Mouse (Mus musculus): ENCODE measurements around the gene Gm10065. TPM values are rescaled to one million over a fixed set of nuclear protein-coding genes. Genes with fewer than 3 reads are reported as not detected.
"Not testable (repeated sequence)": the region's sequence is repeated elsewhere in the genome, so short reads cannot be mapped to it uniquely, and the experiment has no call there.

The Gm10065 gene
- not detected for polyA plus RNA-seq (2012; fragmentation: generic; extraction: Trizol)

- not testable (repeated sequence) for H3K79me2 ChIP-seq (ENCODE audit: control insufficient read depth, insufficient read depth); H3K4me3 ChIP-seq; H3K4me2 ChIP-seq (ENCODE audit: low read depth); H3ac ChIP-seq (ENCODE audit: control insufficient read depth, insufficient read length); H3K36me3 ChIP-seq (ENCODE audit: control insufficient read depth, insufficient read depth); H3K27me3 ChIP-seq (ENCODE audit: control insufficient read depth, insufficient read depth, insufficient read length)
Measured at GRCm38 (mm10) chr13:21478759-21479670, at the start of gene Gm10065, which contains the start of gene Zkscan4. Gene Gm10065 (minus strand): TSS chr13:21479441. Gene Zkscan4 (plus strand): TSS chr13:21478907.

- H3K36me3 ChIP-seq (ENCODE audit: control insufficient read depth, insufficient read depth) = no peaks in the 10 kb centered on the region
- H3K4me3 ChIP-seq = peak overlapping the region; percentile 39
- H3K79me2 ChIP-seq (ENCODE audit: control insufficient read depth, insufficient read depth) = no peaks in the 10 kb centered on the region
- H3ac ChIP-seq (ENCODE audit: control insufficient read depth, insufficient read length) = no peak overlapping the region
- H3K4me2 ChIP-seq (ENCODE audit: low read depth) = peak overlapping the region; percentile 91
- TF ChIP-seq MAX (IDR thresholded peaks at IDR 0.05; ENCODE audit: low read depth) (no peak), MYOD1 (IDR thresholded peaks at IDR 0.05; ENCODE audit: control insufficient read depth in 1 of 3, insufficient read length in 2 of 3, low read depth in 2 of 3) (peak in 2 of 3 experiments; percentile 23 to 33), POLR2AphosphoS2 (IDR thresholded peaks at IDR 0.05; ENCODE audit: insufficient read length, low read depth) (peak; percentile 74), MYOG (IDR thresholded peaks at IDR 0.05; ENCODE audit: control insufficient read depth in 1 of 3, insufficient read depth in 1 of 3, insufficient read length in 2 of 3, low read depth in 2 of 3) (peak in 1 of 3 experiments; percentile 44), POLR2A (IDR thresholded peaks at IDR 0.05; ENCODE audit: insufficient read length, low read depth) (peak; percentile 74), SRF (IDR thresholded peaks at IDR 0.05; ENCODE audit: control insufficient read depth, insufficient read length, low read depth) (no peak)
- no peaks in the 10 kb centered on the region for H3K27me3 ChIP-seq (ENCODE audit: control insufficient read depth, insufficient read depth, insufficient read length)
Measured at GRCm38 (mm10) chr13:21506221-21506649, 27.0 kb upstream of the Gm10065 start.

GRCm38 (mm10) chr13:21502296-21502695, 23.1 kb upstream of the Gm10065 start:
- Histone ChIP-seq H3K4me2 (ENCODE audit: low read depth) (no peak overlapping the region), H3ac (ENCODE audit: control insufficient read depth, insufficient read length) (no peak overlapping the region), H3K4me3 (no peak overlapping the region), H3K79me2 (ENCODE audit: control insufficient read depth, insufficient read depth) (no peaks in the 10 kb centered on the region), H3K36me3 (ENCODE audit: control insufficient read depth, insufficient read depth) (no peaks in the 10 kb centered on the region), H3K27me3 (ENCODE audit: control insufficient read depth, insufficient read depth, insufficient read length) (no peaks in the 10 kb centered on the region)
- TF ChIP-seq USF1 (IDR thresholded peaks at IDR 0.05; ENCODE audit: low read depth) = no peak
- TF ChIP-seq CEBPB (IDR thresholded peaks at IDR 0.05; ENCODE audit: insufficient read depth, poor library complexity, severe bottlenecking) = no peak
- TF ChIP-seq E2F4 (IDR thresholded peaks at IDR 0.05; ENCODE audit: insufficient read depth) = no peak
- no peak for TF ChIP-seq SRF (IDR thresholded peaks at IDR 0.05; ENCODE audit: control insufficient read depth, insufficient read length, low read depth)
- no peak for TF ChIP-seq MYOG (IDR thresholded peaks at IDR 0.05; ENCODE audit: control insufficient read depth in 1 of 3, insufficient read depth in 1 of 3, insufficient read length in 2 of 3, low read depth in 2 of 3)
- TF ChIP-seq MYOD1 (IDR thresholded peaks at IDR 0.05; ENCODE audit: control insufficient read depth in 1 of 3, insufficient read length in 2 of 3, low read depth in 2 of 3) = no peak
- TF ChIP-seq MAX (IDR thresholded peaks at IDR 0.05; ENCODE audit: low read depth) = no peak
- no peak for TF ChIP-seq TCF12 (IDR thresholded peaks at IDR 0.05; ENCODE audit: insufficient read depth, poor library complexity, severe bottlenecking)
- no peak for TF ChIP-seq REST (IDR thresholded peaks at IDR 0.05; ENCODE audit: insufficient read depth, insufficient read length)
- no peak for TF ChIP-seq TCF3 (IDR thresholded peaks at IDR 0.05; ENCODE audit: insufficient read length, low read depth)
- no peak for TF ChIP-seq POLR2A (IDR thresholded peaks at IDR 0.05; ENCODE audit: insufficient read length, low read depth)
- no peak for TF ChIP-seq POLR2AphosphoS2 (IDR thresholded peaks at IDR 0.05; ENCODE audit: insufficient read length, low read depth)

GRCm38 (mm10) chr13:21501182-21501581, 21.9 kb upstream of the Gm10065 start, which contains the start of gene Gm11273:
Gene Gm11273 (minus strand): TSS chr13:21501418.
- not testable (repeated sequence) for H3K4me3 ChIP-seq; H3K79me2 ChIP-seq (ENCODE audit: control insufficient read depth, insufficient read depth); H3ac ChIP-seq (ENCODE audit: control insufficient read depth, insufficient read length); H3K4me2 ChIP-seq (ENCODE audit: low read depth); H3K36me3 ChIP-seq (ENCODE audit: control insufficient read depth, insufficient read depth); H3K27me3 ChIP-seq (ENCODE audit: control insufficient read depth, insufficient read depth, insufficient read length)

- H3K27me3 ChIP-seq (ENCODE audit: control insufficient read depth, insufficient read depth, insufficient read length) = no peaks in the 10 kb centered on the region
- no peak for TF ChIP-seq USF1 (IDR thresholded peaks at IDR 0.05; ENCODE audit: low read depth)
- no peak for TF ChIP-seq MYOD1 (IDR thresholded peaks at IDR 0.05; ENCODE audit: control insufficient read depth in 1 of 3, insufficient read length in 2 of 3, low read depth in 2 of 3)
- no peak for TF ChIP-seq POLR2AphosphoS2 (IDR thresholded peaks at IDR 0.05; ENCODE audit: insufficient read length, low read depth)
- no peak for TF ChIP-seq MAX (IDR thresholded peaks at IDR 0.05; ENCODE audit: low read depth)
- TF ChIP-seq CEBPB (IDR thresholded peaks at IDR 0.05; ENCODE audit: insufficient read depth, poor library complexity, severe bottlenecking) = no peak
- no peak for TF ChIP-seq E2F4 (IDR thresholded peaks at IDR 0.05; ENCODE audit: insufficient read depth)
- TF ChIP-seq POLR2A (IDR thresholded peaks at IDR 0.05; ENCODE audit: insufficient read length, low read depth) = no peak
- TF ChIP-seq SRF (IDR thresholded peaks at IDR 0.05; ENCODE audit: control insufficient read depth, insufficient read length, low read depth) = no peak
- H3ac ChIP-seq (ENCODE audit: control insufficient read depth, insufficient read length) = no peak within 1 kb of the TSS
- no peaks in the 10 kb centered on the region for H3K79me2 ChIP-seq (ENCODE audit: control insufficient read depth, insufficient read depth)
- no peak within 1 kb of the TSS for H3K4me3 ChIP-seq
- H3K36me3 ChIP-seq (ENCODE audit: control insufficient read depth, insufficient read depth) = no peaks in the 10 kb centered on the region
- no peak within 1 kb of the TSS for H3K4me2 ChIP-seq (ENCODE audit: low read depth)
Measured at GRCm38 (mm10) chr13:21495080-21495479, 15.8 kb upstream of the Gm10065 start, which contains the start of gene AK157302. Gene AK157302 (plus strand): TSS chr13:21495223.
